Mouse (Mus musculus) erythroblast, embryonic 14.5 days (primary cell): ENCODE measurements around the gene Ddah1.

Experiments used
- GATA1 ChIP-seq: IDR thresholded peaks from 2 replicates; pipeline ENCODE4 v1.6.1; 2012; ENCODE audit warnings: low read length, inconsistent platforms, mixed read lengths
- TAL1 ChIP-seq: IDR thresholded peaks from 3 replicates; pipeline ENCODE4 v1.6.1; 2012; ENCODE audit warnings: low read length, inconsistent platforms, mixed read lengths

DNA sequence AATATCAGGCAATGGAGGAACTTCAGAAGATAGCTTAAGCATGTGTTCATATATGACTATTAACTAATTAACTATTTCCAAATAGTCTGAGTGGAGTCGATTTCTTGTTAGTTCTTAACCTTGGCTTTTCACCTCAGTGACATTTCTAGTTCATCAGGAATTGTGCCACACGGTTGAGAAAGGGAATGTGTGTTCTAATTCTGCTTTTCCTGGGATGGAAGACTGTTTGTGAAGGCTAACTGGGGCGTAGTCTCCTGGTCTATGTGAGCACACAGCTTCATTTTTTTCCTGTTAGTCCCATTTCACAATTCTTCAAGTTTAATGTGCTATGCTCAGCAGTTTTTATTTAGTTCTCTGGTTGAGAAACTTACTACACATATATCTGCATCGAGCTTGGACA is 65.2 kb downstream of the Ddah1 start:
- no peak for TF ChIP-seq TAL1
- TF ChIP-seq GATA1: no peak
